Mouse (Mus musculus) 3T3-L1 (cell line): Measurements from ENCODE around the gene Dbx1.

Experiments used
- DNase-seq: peaks from one replicate; pipeline ENCODE4 v3.0.0-alpha.2; 2015; ENCODE audit warnings: low read depth, low spot score

Dbx1 gene

GRCm38 (mm10) chr7:49636491-49637115 is at the start of gene Dbx1:
Gene Dbx1 (minus strand): TSS chr7:49636849.
- DNase-seq, result no peak

- no peak for DNase-seq
Observed at GRCm38 (mm10) chr7:49678826-49679377, 42.3 kb upstream of the Dbx1 start.

- DNase-seq, result no peak
Observed at GRCm38 (mm10) chr7:49678100-49678825, 41.6 kb upstream of the Dbx1 start.

DNA sequence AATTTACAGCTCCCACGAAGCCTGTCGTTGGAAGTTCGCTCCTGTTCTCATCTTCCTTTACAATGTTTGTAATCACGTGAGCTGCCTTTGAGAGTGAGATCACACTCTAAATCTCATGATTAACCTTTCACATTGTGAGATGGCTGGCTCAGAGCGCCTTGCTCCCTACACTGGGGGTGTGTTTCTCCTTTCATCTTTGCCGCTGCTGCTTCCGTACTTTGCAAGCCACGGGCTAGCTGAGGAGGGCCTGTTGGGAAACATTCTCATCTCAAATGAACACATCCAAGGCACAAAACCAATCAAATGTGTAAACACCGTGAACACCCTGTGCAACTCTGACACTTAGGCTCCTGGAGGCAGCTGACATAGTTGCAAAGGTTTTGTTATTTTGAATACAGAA is 40.5 kb upstream of the Dbx1 start:
- DNase-seq, result no peak

GRCm38 (mm10) chr7:49676627-49677026 is 40.0 kb upstream of the Dbx1 start:
- no peak for DNase-seq

DNA sequence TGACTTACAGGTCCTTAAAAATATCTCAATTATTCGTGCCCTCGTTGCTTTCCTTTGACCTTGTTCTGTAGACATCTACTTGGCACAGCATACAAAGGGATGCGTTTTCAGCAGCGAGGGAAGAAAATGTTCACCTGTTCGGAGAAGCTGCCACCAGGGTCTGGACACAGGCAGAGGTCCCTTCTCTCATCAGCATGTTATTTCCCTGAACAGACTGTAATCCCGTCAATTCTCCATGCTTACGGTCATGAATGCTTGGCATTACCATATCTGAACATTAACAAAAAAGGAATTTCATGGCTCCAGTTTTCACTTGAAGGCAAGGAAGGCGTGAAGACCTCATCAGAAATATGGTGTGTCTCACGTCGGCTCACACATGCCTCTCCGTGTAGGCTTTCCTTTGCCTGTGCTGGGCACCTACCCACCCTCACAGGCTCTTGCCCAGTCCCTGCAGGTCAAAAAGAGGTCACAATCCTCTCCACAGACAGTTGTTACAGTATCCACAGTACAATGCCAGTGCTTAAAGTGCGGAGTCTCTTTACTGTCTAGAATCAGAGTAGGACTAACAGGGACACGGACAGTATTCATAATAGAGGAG is 31.7 kb upstream of the Dbx1 start:
- DNase-seq, result no peak

GRCm38 (mm10) chr7:49663575-49663974 is 26.9 kb upstream of the Dbx1 start:
- DNase-seq, result peak; percentile 27

GRCm38 (mm10) chr7:49662492-49663026 is 25.9 kb upstream of the Dbx1 start:
- peak; percentile 11 for DNase-seq

- DNase-seq, result no peak
Observed at GRCm38 (mm10) chr7:49661811-49662491, 25.3 kb upstream of the Dbx1 start.

DNA sequence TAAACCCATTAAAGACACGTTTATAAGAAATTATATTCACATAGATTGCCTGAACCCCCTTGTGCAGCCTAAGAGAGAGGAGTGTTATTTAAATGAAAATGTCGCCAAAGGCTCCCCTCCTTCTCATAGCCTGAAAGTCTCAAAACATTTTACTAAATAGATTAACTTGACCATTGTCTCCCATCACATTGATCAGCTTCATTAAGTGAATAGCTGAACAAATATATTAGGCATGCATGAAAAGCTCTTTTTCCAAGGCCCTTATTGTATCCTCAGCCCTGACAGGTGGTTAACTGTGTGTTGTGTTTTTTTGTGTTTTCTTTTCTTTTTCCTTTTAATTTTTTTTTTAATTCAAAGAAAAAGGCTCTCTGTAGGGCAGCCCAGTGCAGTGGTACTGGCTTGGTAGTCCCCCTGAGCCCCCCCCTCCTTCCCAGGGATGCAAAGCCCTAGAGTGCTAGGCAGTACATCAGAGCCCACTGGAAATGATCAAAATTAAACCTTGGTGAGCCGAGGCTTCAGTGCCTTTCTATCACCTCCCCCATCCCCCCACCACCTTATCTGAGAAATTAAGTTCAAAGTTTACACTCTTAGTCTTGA is 4.2 kb upstream of the Dbx1 start:
- DNase-seq, result no peak

GRCm38 (mm10) chr7:49639864-49640708 is 3.4 kb upstream of the Dbx1 start:
- DNase-seq, result no peak

GRCm38 (mm10) chr7:49638941-49639776 is 2.5 kb upstream of the Dbx1 start:
- no peak for DNase-seq

GRCm38 (mm10) chr7:49637851-49638663 is 1.4 kb upstream of the Dbx1 start:
- DNase-seq, result no peak

DNA sequence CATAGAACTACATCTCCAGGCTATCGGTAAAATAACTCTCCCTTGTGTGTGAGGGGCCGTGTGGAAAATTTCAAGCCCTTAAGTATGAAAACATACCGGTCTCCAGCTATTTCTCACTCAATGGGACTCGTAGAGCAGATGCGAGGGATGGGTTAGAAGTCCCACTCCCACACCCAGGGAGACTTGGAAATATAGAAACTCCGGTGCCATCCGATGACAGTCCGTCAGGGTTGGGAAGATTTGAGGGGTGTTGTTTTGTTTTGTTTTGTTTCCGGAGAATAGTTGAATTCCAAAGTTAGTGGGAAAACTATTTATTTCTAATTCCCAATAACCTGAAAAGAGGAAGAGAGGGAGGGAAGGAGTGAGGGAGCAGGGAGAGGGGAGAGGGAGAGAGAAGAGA is 632 bp upstream of the Dbx1 start:
- no peak for DNase-seq

DNA sequence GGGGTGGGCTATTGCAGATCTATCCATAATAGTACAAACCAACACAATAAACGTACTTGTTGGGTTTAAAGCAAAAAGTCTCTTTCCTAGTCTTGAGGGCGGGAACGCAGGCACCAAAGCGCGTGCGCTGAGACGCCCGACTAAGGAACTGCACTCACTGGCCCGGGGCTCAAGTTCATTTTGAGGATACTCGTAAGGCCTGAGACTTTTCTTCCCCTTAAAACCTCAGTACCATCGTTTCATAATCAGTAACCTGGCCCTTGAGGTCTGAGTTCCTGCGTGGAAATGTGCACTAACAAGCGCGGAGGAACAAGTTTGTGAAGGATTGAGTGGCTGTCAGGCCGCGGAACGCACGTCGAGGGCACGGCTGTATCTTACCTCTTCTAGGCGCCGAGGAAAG is 678 bp downstream of the Dbx1 start:
- DNase-seq, result no peak

DNA sequence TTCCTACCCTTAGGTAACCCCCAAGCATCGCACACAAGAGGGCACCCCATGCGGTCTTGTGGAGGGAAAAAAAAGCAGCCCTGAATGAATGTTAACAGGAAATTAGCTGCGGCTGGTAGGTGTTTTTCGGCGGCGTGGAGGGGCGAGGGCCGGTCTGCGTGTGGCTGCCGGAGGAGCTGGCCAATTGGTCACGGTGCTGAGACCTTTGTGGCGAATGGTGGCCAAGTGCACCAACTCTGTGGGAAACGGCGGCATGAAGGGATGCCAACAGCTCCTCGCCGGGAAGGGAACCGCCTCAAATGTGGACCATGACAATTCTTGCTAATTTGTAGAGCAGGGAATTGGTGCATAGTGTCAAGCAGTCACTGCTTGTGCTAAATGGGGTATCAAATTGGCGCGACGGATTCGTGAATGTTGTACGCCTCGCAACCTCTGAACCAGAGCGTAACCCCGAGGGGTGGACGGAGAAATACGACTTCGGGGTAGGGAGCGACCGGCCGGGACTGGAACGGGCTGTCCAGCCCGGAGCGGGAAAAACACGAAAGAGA is 1.5 kb downstream of the Dbx1 start:
- no peak for DNase-seq

DNA sequence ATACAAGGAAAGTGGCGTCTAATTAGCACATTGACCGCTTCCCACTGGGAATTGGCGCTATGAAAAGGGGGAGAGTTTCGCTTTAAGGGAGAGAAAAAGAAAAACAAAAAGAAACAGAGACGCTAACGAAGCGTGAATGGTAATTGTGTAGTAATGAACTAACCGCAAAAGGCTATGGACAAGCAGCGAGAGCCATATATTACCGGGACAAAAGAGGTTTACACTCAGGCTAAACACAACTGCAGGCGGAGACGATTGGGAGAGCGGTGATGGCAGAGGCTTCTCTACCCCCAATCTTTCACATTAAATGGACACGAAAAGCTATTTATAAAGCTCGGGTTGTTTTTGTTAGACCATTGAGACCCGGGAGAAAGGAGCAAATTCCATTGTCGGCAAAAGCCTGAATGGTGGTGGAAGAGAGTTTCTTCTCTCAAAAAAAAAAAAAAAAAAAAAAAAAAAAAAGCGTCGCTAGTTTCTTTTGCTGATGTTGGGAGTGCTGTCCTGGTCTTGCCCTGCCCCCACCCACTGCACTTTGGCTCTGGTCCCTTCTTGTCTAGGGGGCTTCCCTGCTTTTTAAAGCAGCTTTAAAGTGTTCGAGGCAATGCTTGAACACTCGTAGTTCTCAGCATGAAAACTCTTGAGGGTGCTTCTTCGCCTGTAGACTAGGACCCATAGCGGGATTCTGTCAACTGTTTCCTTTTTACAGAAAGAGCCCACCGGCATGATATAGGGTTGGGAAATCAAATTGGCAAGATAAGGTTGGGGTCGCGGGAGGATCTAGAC is 2.2 kb downstream of the Dbx1 start:
- DNase-seq, result no peak
